Mouse (Mus musculus): ENCODE results near the gene Nhlrc4.

- no peak for TF ChIP-seq CTCF (IDR thresholded peaks at IDR 0.05; ENCODE audit: low read depth, low read length)
- no peak for TF ChIP-seq GATA1 (IDR thresholded peaks at IDR 0.05; ENCODE audit: borderline replicate concordance, low read length)
- TF ChIP-seq GATA2 (IDR thresholded peaks at IDR 0.05; ENCODE audit: borderline replicate concordance, low read depth, low read length): no peak
- no peak for TF ChIP-seq TAL1 (conservative IDR thresholded peaks at IDR 0.05; ENCODE audit: low read depth, low read length)
Observed at GRCm38 (mm10) chr17:25900193-25900592, 44.6 kb downstream of the Nhlrc4 start.
